Mouse (Mus musculus) hindbrain, embryonic 13.5 days (tissue): Measurements from ENCODE around the gene Rab44. TPM values are rescaled to one million over a fixed set of nuclear protein-coding genes. Genes with fewer than 3 reads are reported as not detected.

Experiments used
- ATAC-seq: fragments of 200-750 bp; cut with Nextera tagmentation; 2 replicates; pipeline ENCODE4 v1.8.0; 2017; ENCODE audit warnings: moderate TSS enrichment; ENCODE audit not compliant: low FRiP score
- H3K27ac ChIP-seq: fragments of 300-500 bp; sonication (generic); 2 replicates; pipeline ENCODE4 v1.5.1; 2015; ENCODE audit warnings: inconsistent platforms, mild to moderate bottlenecking, moderate library complexity
- H3K27me3 ChIP-seq: fragments of 300-500 bp; sonication (generic); 2 replicates; pipeline ENCODE4 v1.6.1; 2015; ENCODE audit warnings: mild to moderate bottlenecking, inconsistent platforms
- H3K36me3 ChIP-seq: fragments of 300-500 bp; sonication (generic); 2 replicates; pipeline ENCODE4 v1.6.1; 2015; ENCODE audit warnings: mild to moderate bottlenecking, inconsistent platforms
- H3K4me1 ChIP-seq: fragments of 300-500 bp; sonication (generic); replicated peaks from 2 replicates; pipeline ENCODE4 v1.6.1; 2015; ENCODE audit warnings: inconsistent platforms
- H3K4me2 ChIP-seq: fragments of 300-500 bp; sonication (generic); 2 replicates; pipeline ENCODE4 v1.6.1; 2015; ENCODE audit warnings: inconsistent platforms, mild to moderate bottlenecking, moderate library complexity
- H3K4me3 ChIP-seq: fragments of 300-500 bp; sonication (generic); 2 replicates; pipeline ENCODE4 v1.5.1; 2015; ENCODE audit warnings: mild to moderate bottlenecking, inconsistent platforms
- H3K9ac ChIP-seq: fragments of 300-500 bp; sonication (generic); 2 replicates; pipeline ENCODE4 v1.6.1; 2015; ENCODE audit warnings: mild to moderate bottlenecking, inconsistent platforms
- H3K9me3 ChIP-seq: fragments of 300-500 bp; sonication (generic); 2 replicates; pipeline ENCODE4 v1.6.1; 2016; ENCODE audit warnings: inconsistent platforms
- WGBS: fragments of 180-500 bp; shearing (Covaris S2); methylation state at CpG from one replicate; pipeline ENCODE4 v1.1.7; 2015; 5-methylcytosine and 5-hydroxymethylcytosine counted together
- polyA plus RNA-seq: library from polyadenylated mRNA; unstranded; fragments of >200 nt; fragmentation: Nextera tagmentation; extraction: Ambion mirVana; gene quantifications from 2 replicates; pipeline ENCODE4 v1.2.1, GENCODE M21; 2015

Gene Rab44
- polyA plus RNA-seq, 1 experiment from 2014 or later: 0.22 TPM

DNA sequence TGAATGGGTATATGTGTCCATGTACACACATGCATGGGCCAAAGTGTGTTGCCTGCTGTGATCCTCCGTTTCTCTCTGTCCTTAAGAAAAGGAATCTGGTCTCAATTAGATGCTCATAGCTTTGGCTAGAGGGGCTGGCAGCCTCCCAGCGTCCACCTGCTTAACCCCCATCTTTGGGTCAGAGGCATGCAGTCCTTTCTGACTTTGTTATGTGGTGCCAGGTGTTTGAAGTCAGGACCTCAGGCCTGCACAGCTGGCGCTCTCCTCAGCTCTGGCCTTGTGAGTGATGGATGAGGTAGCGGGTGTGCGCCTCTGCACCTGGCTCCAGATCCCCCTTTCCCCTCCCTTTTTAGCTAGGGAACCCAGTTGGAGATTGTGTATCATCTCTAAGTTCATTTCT, 4.1 kb downstream of the Rab44 start:
- H3K27me3 ChIP-seq: no peaks in the 10 kb centered on the region
- H3K4me3 ChIP-seq: no peak overlapping the region
- H3K27ac ChIP-seq: no peak overlapping the region
- no peak overlapping the region for H3K4me2 ChIP-seq
- no peaks in the 10 kb centered on the region for H3K4me1 ChIP-seq
- WGBS: 58% methylated on average over 5 of the region's 5 CpGs
- H3K36me3 ChIP-seq: no peaks in the 10 kb centered on the region
- no peaks in the 10 kb centered on the region for H3K9me3 ChIP-seq
- ATAC-seq: no peak
- no peak overlapping the region for H3K9ac ChIP-seq

DNA sequence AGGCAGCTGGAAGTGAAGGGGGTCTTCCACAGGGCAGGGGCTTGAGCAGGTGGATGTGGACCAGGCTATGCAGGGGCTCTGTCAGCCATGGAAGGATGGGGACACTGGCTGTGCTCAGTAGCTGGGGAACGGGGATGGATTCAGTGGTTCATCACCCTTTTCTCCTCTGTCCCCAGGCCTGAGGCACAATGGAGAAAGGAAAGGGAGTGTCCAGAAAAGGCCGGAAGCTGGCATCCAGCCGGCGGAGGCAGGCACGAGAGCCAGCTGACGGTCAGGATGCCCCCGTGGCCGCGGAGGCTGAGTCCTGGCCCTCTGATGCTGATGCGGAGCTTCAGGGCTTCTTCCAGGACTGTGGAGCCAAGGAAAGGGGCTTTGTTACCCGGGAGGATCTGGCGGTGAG, 6.7 kb downstream of the Rab44 start:
- H3K36me3 ChIP-seq: no peaks in the 10 kb centered on the region
- WGBS: 65% methylated on average over 12 of the region's 12 CpGs

GRCm38 (mm10) chr17:29122817-29123216, 8.9 kb downstream of the Rab44 start:
- no peak overlapping the region for H3K9ac ChIP-seq
- no peak overlapping the region for H3K27ac ChIP-seq
- ATAC-seq: no peak
- H3K36me3 ChIP-seq: no peaks in the 10 kb centered on the region
- no peak overlapping the region for H3K4me2 ChIP-seq
- no peak overlapping the region for H3K4me3 ChIP-seq
- WGBS: 84% methylated on average over 6 of the region's 6 CpGs
- no peaks in the 10 kb centered on the region for H3K4me1 ChIP-seq
- no peaks in the 10 kb centered on the region for H3K27me3 ChIP-seq
- no peaks in the 10 kb centered on the region for H3K9me3 ChIP-seq

More for the DNA sequence above, 6.7 kb downstream of the Rab44 start:
- no peak overlapping the region for H3K27ac ChIP-seq
- H3K4me2 ChIP-seq: no peak overlapping the region
- no peak for ATAC-seq
- no peaks in the 10 kb centered on the region for H3K27me3 ChIP-seq
- H3K4me1 ChIP-seq: no peaks in the 10 kb centered on the region
- no peak overlapping the region for H3K4me3 ChIP-seq
- H3K9me3 ChIP-seq: no peaks in the 10 kb centered on the region
- H3K9ac ChIP-seq: no peak overlapping the region

GRCm38 (mm10) chr17:29123578-29124174, 9.7 kb downstream of the Rab44 start:
- no peak overlapping the region for H3K9ac ChIP-seq
- 78% methylated on average over 6 of the region's 6 CpGs for WGBS
- no peaks in the 10 kb centered on the region for H3K36me3 ChIP-seq
- no peak for ATAC-seq
- H3K4me2 ChIP-seq: no peak overlapping the region
- no peak overlapping the region for H3K4me3 ChIP-seq
- no peaks in the 10 kb centered on the region for H3K27me3 ChIP-seq
- H3K27ac ChIP-seq: no peak overlapping the region
- H3K9me3 ChIP-seq: no peaks in the 10 kb centered on the region
- no peaks in the 10 kb centered on the region for H3K4me1 ChIP-seq

DNA sequence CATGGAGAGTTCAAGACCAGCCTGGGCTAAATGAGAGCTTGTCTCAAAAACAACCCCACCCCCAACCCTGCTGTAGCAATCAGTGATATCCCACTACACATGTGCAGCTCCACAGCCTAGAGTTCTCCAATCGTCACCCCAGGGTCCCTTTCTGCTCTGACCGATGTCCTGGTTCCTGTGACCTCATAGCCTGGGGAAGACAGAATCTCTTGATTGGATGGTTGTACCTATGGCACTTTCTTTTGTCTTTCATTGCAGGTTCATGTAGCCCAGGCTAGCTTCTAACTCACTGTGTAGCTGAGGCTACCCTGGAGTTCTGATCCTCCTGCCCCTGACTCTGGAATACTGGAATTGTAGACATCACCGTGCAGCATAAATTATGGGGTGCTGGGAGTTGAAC, 12.6 kb downstream of the Rab44 start:
- Histone ChIP-seq H3K4me3 (no peak overlapping the region), H3K36me3 (no peaks in the 10 kb centered on the region), H3K4me1 (no peaks in the 10 kb centered on the region), H3K27ac (no peak overlapping the region), H3K9me3 (no peaks in the 10 kb centered on the region), H3K27me3 (no peaks in the 10 kb centered on the region), H3K4me2 (no peak overlapping the region), H3K9ac (no peak overlapping the region)
- ATAC-seq: no peak
- WGBS: 96% methylated on average over 3 of the region's 3 CpGs

DNA sequence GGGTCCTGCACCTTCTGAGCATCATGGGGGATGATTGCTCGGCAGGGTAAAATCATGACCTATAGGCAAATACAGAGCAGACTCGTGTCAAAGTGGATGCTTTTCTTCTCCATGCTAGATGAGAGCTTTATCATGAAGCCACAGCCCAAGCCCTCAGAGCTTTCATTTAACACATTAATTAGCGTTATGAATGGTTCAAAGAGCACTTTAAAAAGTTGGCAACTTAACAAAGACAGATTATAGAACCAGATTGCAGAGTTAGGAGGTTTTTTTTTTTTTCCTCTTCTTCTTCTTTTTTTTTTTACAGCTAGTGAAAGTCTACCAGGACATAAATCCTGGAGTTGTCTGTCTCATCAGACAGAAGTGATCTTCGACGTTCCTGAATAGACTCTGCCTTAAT, 15.4 kb downstream of the Rab44 start:
- H3K36me3 ChIP-seq: no peaks in the 10 kb centered on the region
- H3K4me3 ChIP-seq: no peak overlapping the region
- ATAC-seq: no peak
- H3K4me1 ChIP-seq: peaks cover 9% of the 10 kb centered on the region; the same call in 1 of the 2 replicates
- WGBS: 37% methylated on average over 5 of the region's 5 CpGs
- H3K9me3 ChIP-seq: no peaks in the 10 kb centered on the region
- H3K27me3 ChIP-seq: no peaks in the 10 kb centered on the region
- no peak overlapping the region for H3K27ac ChIP-seq
- no peak overlapping the region for H3K4me2 ChIP-seq
- no peak overlapping the region for H3K9ac ChIP-seq

DNA sequence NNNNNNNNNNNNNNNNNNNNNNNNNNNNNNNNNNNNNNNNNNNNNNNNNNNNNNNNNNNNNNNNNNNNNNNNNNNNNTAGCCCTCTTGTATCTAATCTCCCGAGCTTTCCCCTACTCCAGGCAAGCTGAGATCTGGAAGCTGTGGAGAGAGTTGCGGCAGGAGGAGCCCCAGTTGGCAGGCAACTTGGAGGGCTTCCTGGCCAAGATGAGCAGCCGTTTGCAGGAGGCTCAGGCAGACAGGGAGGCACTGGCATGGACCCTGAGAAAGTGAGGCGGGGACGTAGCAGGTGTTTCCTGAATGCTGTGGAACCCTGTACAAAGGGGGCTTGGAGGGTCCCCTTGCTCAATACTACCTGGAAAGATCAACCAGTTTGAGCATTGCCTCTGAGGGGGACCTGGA, 21.1 kb downstream of the Rab44 start:
- ATAC-seq: no peak
- Histone ChIP-seq H3K36me3 (no peaks in the 10 kb centered on the region), H3K27ac (no peak overlapping the region), H3K4me1 (peaks cover 9% of the 10 kb centered on the region; the same call in 1 of the 2 replicates), H3K9ac (no peak overlapping the region), H3K4me3 (no peak overlapping the region), H3K4me2 (no peak overlapping the region), H3K27me3 (0 out of 2 replicates have a peak, but pooled peaks cover 3% of the 10 kb centered on the region), H3K9me3 (no peaks in the 10 kb centered on the region)
- 87% methylated on average over 5 of the region's 5 CpGs for WGBS

DNA sequence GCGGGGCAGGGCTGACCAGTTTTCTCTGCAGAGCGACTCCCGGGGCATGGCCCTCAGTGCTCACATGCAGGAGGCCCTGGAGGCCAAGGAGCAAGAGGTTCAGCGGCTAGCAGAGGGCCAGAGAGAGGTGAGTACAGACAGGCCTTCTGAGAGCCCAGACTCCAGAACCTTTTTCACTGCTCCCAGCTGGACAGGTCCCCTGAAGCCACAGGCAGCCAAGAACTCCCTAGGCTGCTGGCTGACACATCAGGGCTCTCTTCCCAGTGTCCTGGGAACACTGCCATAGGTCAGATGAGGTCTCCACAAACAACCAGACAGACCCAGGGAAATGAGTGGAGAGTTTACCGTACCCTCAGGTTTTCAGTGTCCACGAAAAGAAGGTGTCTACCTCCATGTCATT, 22.3 kb downstream of the Rab44 start:
- Histone ChIP-seq H3K27me3 (0 out of 2 replicates have a peak, but pooled peaks cover 3% of the 10 kb centered on the region), H3K9me3 (no peaks in the 10 kb centered on the region), H3K4me2 (no peak overlapping the region), H3K4me1 (peaks cover 9% of the 10 kb centered on the region; the same call in 1 of the 2 replicates), H3K36me3 (no peaks in the 10 kb centered on the region), H3K4me3 (no peak overlapping the region), H3K9ac (no peak overlapping the region), H3K27ac (no peak overlapping the region)
- WGBS: 64% methylated on average over 6 of the region's 6 CpGs
- ATAC-seq: no peak

DNA sequence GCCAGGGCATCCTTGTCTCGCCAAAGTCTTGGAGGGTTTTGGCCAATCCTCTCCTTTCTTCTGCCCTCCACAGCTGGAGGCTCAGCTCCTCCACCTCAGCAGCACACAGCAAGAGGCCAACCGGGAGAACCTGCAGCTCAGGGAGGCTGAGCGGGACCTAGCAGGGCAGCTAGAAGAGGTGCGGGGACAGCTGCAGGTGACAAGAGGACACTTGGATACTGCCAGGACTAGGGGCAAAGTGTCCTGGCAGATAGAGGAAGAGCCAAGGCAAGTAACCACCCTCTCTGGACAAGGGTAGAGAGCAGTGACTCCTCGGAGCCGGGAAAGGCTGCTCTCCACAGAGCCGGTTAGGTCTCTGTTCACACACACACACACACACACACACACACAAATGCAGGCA, 24.0 kb downstream of the Rab44 start:
- WGBS: 85% methylated on average over 7 of the region's 7 CpGs

DNA sequence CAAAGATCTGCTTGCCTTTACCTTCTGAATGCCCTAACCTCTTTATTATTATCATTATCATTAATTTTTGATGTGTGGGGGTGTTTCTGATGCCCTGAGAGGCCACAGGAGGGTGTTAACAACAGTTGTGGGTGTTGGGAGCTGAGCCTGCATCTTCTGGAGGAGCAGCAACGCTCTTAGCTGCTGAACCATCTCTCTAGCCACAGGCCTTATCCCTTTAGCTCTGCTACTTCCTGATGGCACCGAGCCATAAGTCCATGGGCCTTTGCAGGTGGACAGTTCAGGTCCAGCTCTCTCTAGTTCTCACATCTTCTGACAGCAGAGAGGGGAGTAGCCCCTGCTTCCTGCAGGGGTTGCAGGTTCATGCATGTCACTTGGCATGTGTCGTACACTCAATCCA, 27.6 kb downstream of the Rab44 start:
- Histone ChIP-seq H3K4me1 (no peaks in the 10 kb centered on the region), H3K9me3 (no peaks in the 10 kb centered on the region), H3K4me3 (no peak overlapping the region), H3K27ac (no peak overlapping the region), H3K36me3 (no peaks in the 10 kb centered on the region), H3K9ac (no peak overlapping the region), H3K27me3 (0 out of 2 replicates have a peak, but pooled peaks cover 3% of the 10 kb centered on the region), H3K4me2 (no peak overlapping the region)
- 87% methylated on average over 3 of the region's 3 CpGs for WGBS
- ATAC-seq: no peak

More for the DNA sequence above, 24.0 kb downstream of the Rab44 start:
- Histone ChIP-seq H3K4me2 (no peak overlapping the region), H3K36me3 (no peaks in the 10 kb centered on the region), H3K9me3 (no peaks in the 10 kb centered on the region), H3K27ac (no peak overlapping the region), H3K4me1 (peaks cover 9% of the 10 kb centered on the region; the same call in 1 of the 2 replicates), H3K4me3 (no peak overlapping the region), H3K27me3 (0 out of 2 replicates have a peak, but pooled peaks cover 3% of the 10 kb centered on the region), H3K9ac (no peak overlapping the region)
- ATAC-seq: no peak

DNA sequence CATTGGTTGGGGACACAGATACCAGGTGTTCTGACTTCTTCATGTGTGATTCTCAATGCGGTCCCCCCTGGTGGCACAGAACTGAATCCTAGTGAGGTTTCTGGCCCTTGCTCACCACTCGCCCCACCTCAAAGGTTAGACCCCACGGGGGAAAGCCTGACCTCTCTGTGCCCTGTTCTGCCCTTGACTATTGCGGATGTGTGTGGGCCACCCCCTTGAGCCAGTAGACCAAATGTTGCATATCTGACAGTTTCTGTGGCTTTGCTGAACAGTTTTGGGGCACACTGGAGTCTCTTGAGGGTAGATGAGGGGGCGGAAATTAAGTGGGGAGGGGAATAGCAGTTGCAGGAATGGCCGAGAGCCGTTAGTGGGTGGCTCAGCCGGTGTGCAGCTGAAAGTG, 29.3 kb downstream of the Rab44 start:
- no peak overlapping the region for H3K4me3 ChIP-seq
- H3K36me3 ChIP-seq: no peaks in the 10 kb centered on the region
- no peaks in the 10 kb centered on the region; the same call in 1 of the 2 replicates for H3K4me1 ChIP-seq
- 0 out of 2 replicates have a peak, but pooled peaks cover 3% of the 10 kb centered on the region for H3K27me3 ChIP-seq
- 89% methylated on average over 8 of the region's 8 CpGs for WGBS
- H3K9me3 ChIP-seq: no peaks in the 10 kb centered on the region
- no peak overlapping the region for H3K4me2 ChIP-seq
- H3K27ac ChIP-seq: no peak overlapping the region
- ATAC-seq: no peak
- H3K9ac ChIP-seq: no peak overlapping the region

DNA sequence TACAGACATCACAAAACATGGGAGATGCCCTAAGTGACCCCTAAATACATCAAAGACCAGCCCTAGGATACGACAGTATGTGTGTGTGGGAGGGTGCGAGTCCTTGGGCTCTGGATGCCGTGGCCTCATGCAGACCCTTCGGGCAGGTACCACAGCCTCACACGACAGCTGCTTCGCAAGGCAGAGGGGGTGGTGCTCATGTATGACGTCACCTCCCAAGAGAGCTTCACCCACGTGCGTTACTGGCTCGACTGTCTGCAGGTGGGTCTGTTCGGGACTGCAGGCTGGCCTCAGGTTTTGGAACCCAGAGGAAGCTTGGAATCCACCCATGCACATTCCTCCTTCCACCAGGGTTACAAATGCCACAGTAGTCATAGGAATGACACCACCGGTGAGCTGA, 31.2 kb downstream of the Rab44 start:
- Histone ChIP-seq H3K4me1 (no peaks in the 10 kb centered on the region; the same call in 1 of the 2 replicates), H3K27ac (no peak overlapping the region), H3K36me3 (no peaks in the 10 kb centered on the region), H3K27me3 (no peaks in the 10 kb centered on the region), H3K4me2 (no peak overlapping the region), H3K4me3 (no peak overlapping the region), H3K9me3 (no peaks in the 10 kb centered on the region), H3K9ac (no peak overlapping the region)
- ATAC-seq: no peak
- 89% methylated on average over 12 of the region's 12 CpGs for WGBS

GRCm38 (mm10) chr17:29147273-29147672, 33.3 kb downstream of the Rab44 start:
- WGBS: 81% methylated on average over 14 of the region's 14 CpGs
- Histone ChIP-seq H3K9ac (no peak overlapping the region), H3K36me3 (no peaks in the 10 kb centered on the region), H3K4me3 (no peak overlapping the region), H3K27me3 (no peaks in the 10 kb centered on the region), H3K27ac (no peak overlapping the region), H3K4me2 (no peak overlapping the region), H3K9me3 (no peaks in the 10 kb centered on the region), H3K4me1 (no peaks in the 10 kb centered on the region; the same call in 1 of the 2 replicates)
- ATAC-seq: no peak
